Mouse (Mus musculus) brain, embryonic 14.5 days (tissue): ENCODE measurements around the gene Gm10401.

Experiments used
- CTCF ChIP-seq: fragments of 200-500 bp; IDR thresholded peaks from 2 replicates; pipeline ENCODE4 v1.5.1; 2012; ENCODE audit warnings: inconsistent platforms, mild to moderate bottlenecking, moderate library complexity, borderline replicate concordance; ENCODE audit not compliant: insufficient read depth, insufficient read length; ENCODE audit errors: extremely low read depth
- POLR2A ChIP-seq: fragments of 200-500 bp; IDR thresholded peaks from 2 replicates; pipeline ENCODE4 v1.6.1; 2012; ENCODE audit warnings: mild to moderate bottlenecking, inconsistent platforms, borderline replicate concordance; ENCODE audit not compliant: poor library complexity, insufficient read depth, insufficient read length, severe bottlenecking; ENCODE audit errors: extremely low read depth

- no peak for TF ChIP-seq CTCF
- TF ChIP-seq POLR2A: no peak
Measured at GRCm38 (mm10) chr5:115129328-115129727, 31.2 kb upstream of the Gm10401 start.
